Mouse (Mus musculus): ENCODE measurements around the gene Anxa6.

DNA sequence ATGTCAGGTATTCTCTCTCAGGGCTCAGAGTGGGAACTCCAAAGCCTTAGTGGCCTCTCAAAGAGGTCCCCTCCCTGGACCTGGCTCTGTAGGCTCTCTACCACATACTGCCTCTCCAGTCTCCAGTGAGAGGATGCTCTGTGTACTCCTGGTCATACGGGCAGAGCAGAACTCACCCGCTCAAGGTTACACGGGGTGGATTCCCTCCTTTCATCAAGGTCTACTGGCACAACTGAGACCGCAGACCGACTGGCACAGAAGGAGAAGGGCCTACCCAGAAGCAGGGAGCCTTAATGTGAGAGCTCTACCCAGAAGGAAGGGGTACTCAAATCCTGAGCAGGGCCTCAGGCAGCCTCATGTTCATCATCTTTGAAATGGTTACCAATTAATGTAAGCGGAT, 100.7 kb downstream of the Anxa6 start:
- TF ChIP-seq CTCF (conservative IDR thresholded peaks at IDR 0.05; ENCODE audit: low read length) (no peak), NANOG (IDR thresholded peaks at IDR 0.05; ENCODE audit: borderline replicate concordance, low read length) (no peak), POU5F1 (IDR thresholded peaks at IDR 0.05; ENCODE audit: borderline replicate concordance, low read length) (no peak)
